Mouse (Mus musculus) layer of hippocampus, adult 9-11 months (tissue): ENCODE measurements around the gene Gabra1.

Experiments used
- DNase-seq: peaks from one replicate; pipeline ENCODE4 v3.0.0; 2022

The Gabra1 gene

DNA sequence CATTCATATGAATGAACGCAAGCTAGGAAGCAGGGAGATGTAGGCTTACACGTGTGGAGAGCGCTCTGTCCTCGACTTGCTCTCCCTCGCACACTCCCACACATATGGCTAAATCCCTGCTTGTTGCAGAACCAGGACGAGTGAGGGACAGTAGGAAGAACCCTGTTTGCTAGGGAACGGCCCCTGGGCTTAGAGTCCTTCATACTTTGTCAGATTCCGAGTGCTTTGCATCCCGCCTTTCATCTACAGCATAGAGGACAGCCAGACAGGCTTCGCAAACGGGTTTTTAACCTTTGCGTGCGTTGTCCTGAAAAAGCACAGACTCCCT lies at the start of gene Gabra1:
Gene Gabra1, minus strand, starts transcription at position 106 of the 328 bp plus-strand sequence.
- peak; percentile 29 for DNase-seq

- DNase-seq = peak; percentile 49
Measured at GRCm38 (mm10) chr11:42181973-42182824, 531 bp downstream of the Gabra1 start.

DNA sequence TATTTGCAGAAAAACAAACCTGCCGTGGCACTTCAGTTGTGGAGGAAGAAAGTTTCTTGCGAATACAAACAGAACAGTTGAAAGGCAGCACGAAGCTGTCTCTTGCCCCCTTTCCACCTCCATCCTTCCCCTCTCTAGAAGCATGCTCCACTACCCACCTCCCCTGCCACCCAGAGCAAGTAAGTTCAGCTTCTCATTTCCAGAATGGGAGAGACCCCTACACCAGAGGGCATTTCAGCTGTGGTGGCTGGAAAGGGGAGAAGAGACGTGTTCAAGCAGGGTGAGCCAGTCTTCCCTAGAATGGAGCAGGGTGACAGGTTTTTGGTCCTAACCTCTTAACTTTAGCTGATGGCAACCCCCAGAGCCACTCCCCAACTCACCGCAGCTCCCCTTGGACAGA lies 1.3 kb downstream of the Gabra1 start:
- DNase-seq = no peak

- DNase-seq = no peak
Measured at GRCm38 (mm10) chr11:42179535-42179934, 3.2 kb downstream of the Gabra1 start.

DNA sequence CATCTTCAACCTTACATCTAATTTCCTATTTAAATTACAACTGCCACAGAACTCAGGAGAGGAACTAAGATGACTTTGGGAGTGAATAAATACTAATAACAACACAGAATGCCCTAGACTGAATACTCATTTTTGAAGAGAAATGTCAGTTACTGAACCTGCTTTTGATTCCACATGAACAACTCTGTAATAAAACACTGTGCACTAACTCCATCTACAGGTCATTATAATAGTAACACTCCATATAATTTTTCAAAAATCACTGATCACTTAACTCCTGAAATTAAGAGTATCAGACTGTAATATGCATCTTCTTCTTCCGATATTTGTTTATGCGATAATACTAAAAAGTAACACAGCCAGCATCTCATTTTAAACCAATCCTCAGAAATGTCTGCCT lies 4.4 kb downstream of the Gabra1 start:
- no peak for DNase-seq

DNA sequence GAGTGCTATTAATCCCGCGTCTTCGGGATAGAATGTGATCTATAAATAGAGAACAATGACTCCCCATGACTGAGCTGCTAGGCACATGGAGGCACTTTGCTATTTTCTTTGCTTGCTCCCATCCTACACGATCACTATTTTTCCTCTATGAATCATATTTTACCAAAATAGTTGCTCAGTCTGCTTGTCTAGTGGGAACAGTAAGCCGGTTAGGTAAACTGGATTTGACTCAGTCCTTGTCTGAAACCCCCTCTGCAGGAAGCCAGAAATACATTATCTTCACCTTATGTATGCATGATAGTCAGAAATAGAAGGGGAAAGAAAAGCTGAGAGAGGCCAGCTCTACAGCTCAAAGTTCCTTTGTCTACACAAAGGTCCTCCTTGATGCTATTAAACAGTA lies 31.3 kb downstream of the Gabra1 start:
- DNase-seq = peak; percentile 34

GRCm38 (mm10) chr11:42116931-42117330 lies 65.8 kb downstream of the Gabra1 start:
- no peak for DNase-seq

DNA sequence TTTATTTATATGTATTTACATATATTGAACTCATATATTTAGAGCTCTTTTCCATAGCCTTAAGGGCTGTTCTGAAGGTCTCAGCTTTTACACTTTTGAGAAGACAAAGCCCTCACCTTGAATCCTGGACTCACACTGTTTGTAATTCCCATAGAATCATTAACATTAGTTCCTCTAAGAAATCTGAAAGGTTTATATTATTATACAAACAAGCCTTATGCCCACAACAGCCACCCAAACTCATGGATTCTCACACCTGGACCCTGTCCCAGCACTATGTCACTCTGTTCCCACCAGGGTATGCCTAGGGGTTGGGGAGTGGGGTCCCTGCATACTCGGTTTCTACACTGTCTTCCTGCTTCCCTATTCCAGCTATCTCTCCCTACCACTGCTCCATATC lies 72.7 kb downstream of the Gabra1 start:
- no peak for DNase-seq

- no peak for DNase-seq
Measured at GRCm38 (mm10) chr11:42109627-42110026, 73.1 kb downstream of the Gabra1 start.

DNA sequence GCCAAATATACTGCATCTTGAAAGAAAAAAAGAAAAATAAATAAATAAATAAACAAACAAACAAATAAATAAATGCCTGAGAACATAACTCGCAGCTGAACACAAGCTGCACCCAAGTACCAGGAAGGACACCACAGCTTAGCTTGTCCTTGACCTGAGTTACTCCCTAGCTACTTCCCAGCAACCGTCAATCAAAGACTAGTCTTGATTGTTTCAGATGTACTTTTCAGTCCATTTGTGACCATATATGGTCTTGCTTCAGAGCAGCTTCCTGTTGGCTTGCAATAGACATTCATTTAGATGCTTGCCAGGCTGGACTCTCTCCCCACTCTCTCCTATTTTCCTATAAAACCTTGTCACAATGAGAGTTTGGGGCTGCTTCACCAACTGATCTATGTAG lies 87.2 kb downstream of the Gabra1 start:
- DNase-seq = no peak
